Mouse (Mus musculus) c-Kit-positive CD71-negative TER-119-negative erythroid progenitor cells, embryonic 14.5 days (primary cell): Measurements from ENCODE around the gene Snx13.

Experiments used
- DNase-seq: peaks from one replicate; pipeline ENCODE4 v3.0.0-alpha.2; 2013; ENCODE audit warnings: low read depth

The Snx13 gene

GRCm38 (mm10) chr12:35047320-35048225 lies 587 bp downstream of the Snx13 start:
- peak; percentile 26 for DNase-seq

- no peak for DNase-seq
Measured at GRCm38 (mm10) chr12:35048891-35049290, 1.9 kb downstream of the Snx13 start.

GRCm38 (mm10) chr12:35050501-35050900 lies 3.5 kb downstream of the Snx13 start:
- no peak for DNase-seq

GRCm38 (mm10) chr12:35050964-35051758 lies 4.2 kb downstream of the Snx13 start:
- DNase-seq = no peak

GRCm38 (mm10) chr12:35054420-35054819 lies 7.4 kb downstream of the Snx13 start:
- no peak for DNase-seq

GRCm38 (mm10) chr12:35055114-35056095 lies 8.4 kb downstream of the Snx13 start:
- no peak for DNase-seq

GRCm38 (mm10) chr12:35063697-35064468 lies 16.9 kb downstream of the Snx13 start:
- no peak for DNase-seq

GRCm38 (mm10) chr12:35067621-35068020 lies 20.6 kb downstream of the Snx13 start:
- DNase-seq = no peak

- DNase-seq = no peak
Measured at GRCm38 (mm10) chr12:35071336-35071735, 24.4 kb downstream of the Snx13 start.

- DNase-seq = no peak
Measured at GRCm38 (mm10) chr12:35072178-35072577, 25.2 kb downstream of the Snx13 start.

- DNase-seq = no peak
Measured at GRCm38 (mm10) chr12:35075993-35076392, 29.0 kb downstream of the Snx13 start.

GRCm38 (mm10) chr12:35123549-35123948 lies 76.6 kb downstream of the Snx13 start:
- DNase-seq = no peak

GRCm38 (mm10) chr12:35153186-35153585 lies 106.2 kb downstream of the Snx13 start:
- DNase-seq = no peak

- no peak for DNase-seq
Measured at GRCm38 (mm10) chr12:35154149-35154548, 107.2 kb downstream of the Snx13 start.

GRCm38 (mm10) chr12:35157237-35157636 lies 110.3 kb downstream of the Snx13 start:
- DNase-seq = no peak

GRCm38 (mm10) chr12:35161690-35162089 lies 114.7 kb downstream of the Snx13 start:
- DNase-seq = no peak

- no peak for DNase-seq
Measured at GRCm38 (mm10) chr12:35170275-35170674, 123.3 kb downstream of the Snx13 start.

- DNase-seq = no peak
Measured at GRCm38 (mm10) chr12:35175938-35176337, 129.0 kb downstream of the Snx13 start.

- DNase-seq = no peak
Measured at GRCm38 (mm10) chr12:35176628-35177027, 129.6 kb downstream of the Snx13 start.

GRCm38 (mm10) chr12:35182675-35183074 lies 135.7 kb downstream of the Snx13 start:
- peak; percentile 57 for DNase-seq

GRCm38 (mm10) chr12:35184261-35184660 lies 137.3 kb downstream of the Snx13 start:
- DNase-seq = no peak
